Mouse (Mus musculus) MEL-GATA-1-ER (cell line): Measurements from ENCODE around the gene Zbtb20.

Source experiments
- DNase-seq: peaks from one replicate; pipeline ENCODE4 v3.0.0-alpha.2; 2012; ENCODE audit warnings: low read depth; ENCODE audit errors: extremely low read depth

Zbtb20 gene

DNA sequence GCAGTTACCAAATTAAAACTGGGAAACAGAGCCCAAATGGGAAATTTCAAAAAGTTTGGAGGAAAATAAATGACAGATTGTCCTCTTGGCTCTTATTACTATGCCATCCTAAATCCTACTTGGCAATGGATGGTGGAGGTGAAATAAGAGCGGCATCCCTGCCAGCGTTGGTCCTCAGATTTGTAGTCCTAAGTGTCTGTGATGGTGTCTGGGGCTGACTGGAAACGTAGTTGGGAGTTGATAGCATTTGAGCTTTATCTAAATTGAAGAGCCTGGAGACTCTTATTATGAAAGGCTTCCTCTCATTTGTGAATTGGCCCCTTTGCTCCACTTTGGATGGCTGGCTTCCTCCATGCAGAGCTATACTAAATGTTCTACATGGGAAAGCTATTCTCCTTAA is 483.9 kb downstream of the Zbtb20 start:
- no peak for DNase-seq

DNA sequence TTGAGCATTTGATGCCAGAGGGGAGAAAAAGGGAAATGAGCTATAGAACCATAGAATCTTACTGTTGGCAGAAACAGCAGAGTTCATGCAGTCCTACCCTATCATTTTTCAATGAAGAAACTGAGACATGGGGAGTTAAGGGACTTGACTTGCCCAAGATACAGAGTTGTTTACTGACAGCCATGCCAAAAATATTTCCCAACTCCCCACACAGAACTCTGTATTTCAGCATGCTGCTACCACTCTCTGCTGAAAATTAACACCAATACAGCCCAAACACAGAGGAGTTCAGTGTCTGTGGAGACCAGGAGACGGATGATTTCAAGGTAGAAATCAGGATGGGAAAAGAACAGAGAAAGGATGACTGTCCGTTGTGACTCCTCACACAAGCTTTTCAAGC is 484.4 kb downstream of the Zbtb20 start:
- no peak for DNase-seq

DNA sequence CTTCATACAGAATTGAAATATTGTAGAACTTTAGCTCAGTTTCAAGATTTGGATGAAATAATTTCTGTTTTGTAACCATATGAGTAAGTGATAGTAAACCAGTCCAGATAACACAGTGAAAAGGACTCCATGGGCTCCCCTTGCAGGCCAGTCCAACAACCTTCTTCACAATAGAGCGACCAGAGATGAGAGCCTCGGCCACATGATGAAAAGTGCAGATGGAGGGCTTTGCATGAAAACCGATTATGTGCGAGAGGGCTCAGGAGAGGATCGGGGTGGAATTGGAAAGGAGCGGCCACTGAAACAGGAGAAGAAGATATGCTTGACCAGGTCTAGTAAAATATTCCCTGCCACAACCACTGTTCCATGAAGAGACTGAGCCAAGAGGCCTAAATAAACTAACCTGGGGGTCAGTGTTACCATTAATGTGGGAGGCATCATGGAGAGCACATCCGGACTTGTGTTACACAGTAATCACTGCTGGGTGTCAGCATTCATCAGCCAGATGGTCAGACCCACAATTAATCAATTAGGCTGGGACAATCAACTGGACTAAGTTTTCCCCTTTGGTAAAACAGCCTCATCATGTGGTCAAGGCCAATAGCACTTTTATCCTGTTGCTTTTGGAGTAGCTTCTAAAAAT is 485.3 kb downstream of the Zbtb20 start:
- no peak for DNase-seq

DNA sequence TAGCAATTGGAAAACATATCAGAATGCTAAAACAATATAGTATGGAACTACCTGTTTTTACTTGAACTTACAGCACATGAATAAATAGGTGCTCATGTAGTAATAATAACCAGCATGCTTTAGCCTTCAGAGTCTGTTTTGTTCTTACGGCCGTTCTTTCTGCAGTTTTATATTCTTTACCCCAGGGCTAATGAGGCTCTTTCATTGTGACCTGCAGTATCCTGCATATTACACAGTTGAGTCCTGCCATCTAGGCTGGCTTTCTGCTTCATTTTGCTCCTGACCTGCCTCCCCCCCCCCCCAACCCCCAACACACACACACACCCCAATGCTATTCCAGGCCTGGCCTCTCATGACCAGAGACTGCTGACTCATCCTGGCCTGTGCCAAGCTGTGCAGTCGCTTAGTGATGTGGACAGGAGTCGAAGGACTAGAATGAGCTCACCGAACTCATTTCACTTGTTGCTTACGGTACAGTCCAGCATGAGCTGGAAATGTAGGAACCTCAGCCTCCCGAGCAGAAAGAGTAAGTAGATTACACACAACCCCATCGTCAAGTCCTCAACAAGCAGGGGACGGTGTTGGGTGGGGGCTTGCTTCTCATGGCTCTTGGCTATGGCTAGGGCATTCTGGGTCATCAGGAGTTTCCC is 487.1 kb downstream of the Zbtb20 start:
- no peak for DNase-seq

DNA sequence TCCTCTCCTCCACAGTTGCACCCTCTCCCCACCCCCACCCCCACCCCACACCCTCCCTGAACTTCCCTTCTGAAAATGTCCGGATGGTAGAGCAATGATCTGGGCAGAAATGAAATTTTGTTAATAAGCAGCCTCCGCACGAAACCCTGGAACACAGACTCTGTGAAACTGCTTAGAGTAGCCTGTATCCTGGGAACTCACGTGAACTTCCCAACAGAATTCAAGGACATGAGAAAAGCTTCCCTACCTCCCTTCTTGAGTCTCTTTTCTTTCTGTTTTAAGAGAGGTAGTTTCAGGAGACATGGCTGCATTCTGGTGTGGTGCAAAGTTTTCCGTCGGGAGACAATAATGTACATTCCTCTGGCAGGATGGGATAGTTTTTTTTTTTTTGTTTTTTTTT is 487.6 kb downstream of the Zbtb20 start:
- DNase-seq: no peak

DNA sequence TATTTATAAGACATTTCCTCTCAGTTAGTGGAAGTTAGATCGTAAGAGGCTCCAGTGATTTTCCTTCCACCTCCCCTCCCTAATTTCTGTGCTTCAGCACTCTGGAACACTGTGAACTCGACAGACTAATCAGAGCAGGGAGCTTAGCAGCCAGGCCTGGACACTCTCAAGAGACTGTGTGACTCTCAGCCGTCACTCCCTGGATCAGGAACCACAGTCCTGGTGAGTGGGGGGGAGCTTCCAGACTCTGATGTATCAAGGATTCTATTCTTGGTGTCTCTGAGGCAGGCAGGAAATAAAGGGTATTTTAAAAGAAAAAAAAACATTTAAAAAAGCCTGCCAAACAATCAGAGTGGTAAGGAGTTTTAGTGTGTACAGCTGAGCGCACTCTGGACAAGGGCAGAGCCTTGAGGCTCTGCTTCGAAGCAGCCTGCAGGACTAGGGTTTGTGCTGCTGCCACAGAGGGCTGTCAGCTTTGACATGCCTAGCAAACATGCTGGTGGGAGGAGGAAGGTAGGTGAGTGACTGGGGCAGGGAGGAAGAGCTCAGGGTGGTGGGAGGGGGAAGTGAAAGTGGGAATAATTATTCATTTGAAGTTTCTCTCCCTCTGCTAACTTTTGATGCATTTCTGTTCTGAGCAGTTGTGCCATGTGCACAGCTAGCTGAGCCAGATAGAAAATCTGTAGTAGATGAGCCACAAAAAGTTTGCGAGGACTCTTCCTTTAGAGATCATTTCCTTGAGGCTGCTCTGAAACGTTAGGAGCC is 488.3 kb downstream of the Zbtb20 start:
- DNase-seq: no peak

DNA sequence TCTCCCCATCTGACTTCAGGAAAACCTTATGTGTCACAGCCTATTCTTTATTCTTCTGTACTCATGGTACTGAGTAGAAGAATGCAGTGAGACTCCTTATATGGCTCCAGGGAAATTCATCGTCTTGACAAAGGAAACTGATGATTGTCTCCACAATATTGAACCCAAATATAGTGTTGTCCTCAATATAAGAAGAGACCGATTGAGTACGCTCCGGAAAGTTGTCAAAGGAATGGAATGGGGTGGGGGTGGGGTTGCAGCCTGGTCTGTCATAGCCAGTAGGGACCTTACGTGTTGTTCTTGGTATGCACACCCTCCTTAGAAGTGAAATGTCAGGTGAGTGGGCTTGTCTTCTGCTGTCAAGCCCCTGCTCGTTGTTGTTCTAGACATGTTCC is 488.8 kb downstream of the Zbtb20 start:
- no peak for DNase-seq

DNA sequence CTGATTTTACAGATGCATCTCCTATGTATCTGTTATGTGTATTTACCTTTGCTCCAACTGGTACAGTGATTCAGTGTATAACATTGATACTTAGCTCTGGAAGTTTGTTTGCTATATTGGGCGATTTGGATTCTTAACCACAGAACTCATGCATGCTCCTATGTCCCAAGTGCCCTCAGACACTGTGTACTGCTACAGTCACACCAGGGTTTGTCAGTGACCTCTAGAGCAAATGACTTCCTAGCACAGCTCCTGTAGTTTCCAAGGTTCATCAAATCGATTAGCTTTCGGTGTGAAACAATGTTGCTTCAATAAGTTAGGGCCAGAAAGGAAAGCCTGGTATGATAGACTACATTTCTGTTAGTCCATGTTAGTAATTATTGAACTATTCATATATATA is 489.6 kb downstream of the Zbtb20 start:
- DNase-seq: no peak

DNA sequence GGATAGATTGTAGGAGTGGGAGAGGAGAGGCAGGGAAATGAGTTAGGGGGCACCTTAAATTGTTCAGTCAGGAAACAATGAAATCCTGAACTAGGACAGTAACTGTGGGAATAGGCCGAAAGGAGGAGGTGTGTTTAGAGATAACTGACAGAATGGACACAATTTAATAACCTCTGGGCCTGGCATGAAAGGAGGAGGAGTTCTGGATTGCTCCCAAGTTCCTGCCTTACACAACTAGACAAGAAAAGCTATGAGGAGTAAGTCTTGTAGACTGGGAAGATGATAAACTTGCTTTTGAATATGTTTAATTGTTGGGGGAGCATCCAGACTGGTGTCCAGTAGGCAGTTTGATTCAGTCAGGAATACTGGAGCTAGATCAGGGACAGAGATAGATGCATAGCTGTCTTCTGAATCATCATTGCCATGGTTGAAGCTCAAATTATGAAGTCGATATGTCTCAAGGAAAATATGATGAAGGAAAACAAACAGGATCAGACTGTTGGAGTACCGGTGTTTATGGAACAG is 494.9 kb downstream of the Zbtb20 start:
- DNase-seq: no peak

DNA sequence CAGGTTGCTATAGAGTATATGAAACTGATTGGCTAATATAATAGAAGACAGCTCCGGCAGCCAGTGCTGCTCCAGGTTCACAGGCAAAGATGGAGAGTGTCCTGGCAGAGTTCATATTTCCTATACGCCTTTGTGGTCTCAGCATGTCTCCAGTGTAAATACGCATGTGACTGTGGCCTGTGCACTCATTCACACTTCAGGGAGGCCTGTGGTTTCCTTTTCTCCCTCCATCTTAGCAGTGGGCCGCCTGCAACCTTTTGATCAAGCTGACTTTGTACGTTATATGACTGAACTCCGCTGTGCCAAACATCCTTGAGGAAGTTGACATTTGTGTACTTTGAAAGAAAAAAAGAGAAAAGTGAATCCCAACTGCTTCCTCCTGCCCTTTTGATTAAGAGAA is 501.1 kb downstream of the Zbtb20 start:
- no peak for DNase-seq

DNA sequence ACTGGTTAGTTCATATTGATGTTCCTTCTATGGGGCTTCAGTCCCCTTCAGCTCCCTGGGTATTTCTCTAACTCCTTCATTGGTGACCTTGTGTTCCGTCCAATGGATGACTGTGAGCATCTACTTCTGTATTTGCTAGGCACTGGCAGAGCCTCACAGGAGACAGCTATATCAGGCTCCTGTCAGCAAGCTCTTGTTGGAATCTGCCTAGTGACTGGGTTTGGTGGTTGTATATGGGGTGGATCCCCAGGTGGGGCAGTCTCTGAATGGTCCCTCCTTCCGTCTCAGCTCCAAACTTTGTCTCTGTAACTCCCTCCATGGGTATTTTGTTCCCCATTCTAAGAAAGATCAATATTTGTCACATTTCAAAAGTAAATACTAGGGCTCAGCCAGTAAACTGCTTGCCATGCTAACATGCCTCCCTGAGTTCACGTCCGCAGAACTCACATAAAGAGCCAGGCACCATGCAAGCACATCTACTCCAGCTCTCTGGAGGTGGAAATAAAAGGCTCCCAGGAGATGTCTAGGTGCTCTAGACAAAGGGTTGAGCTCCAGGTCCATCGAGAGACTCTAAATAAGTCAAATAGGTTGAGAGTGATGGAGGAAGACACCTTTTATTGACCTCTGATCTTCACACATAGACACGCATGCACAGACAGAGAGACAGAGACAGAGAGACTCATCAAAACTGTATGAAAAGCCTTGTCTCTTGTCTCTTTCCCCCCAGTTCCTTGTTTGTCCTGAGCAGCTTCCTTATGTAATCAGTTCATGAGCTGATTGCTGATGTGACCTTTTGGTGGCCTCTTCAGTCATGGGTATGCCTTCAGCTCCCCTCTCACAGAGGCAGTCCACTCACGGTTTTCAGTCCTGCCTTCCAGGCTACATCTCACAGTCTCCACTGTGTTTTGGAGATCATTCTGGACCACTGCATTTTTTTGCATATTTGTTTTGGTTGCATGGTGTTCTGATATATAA is 504.0 kb downstream of the Zbtb20 start:
- DNase-seq: no peak

DNA sequence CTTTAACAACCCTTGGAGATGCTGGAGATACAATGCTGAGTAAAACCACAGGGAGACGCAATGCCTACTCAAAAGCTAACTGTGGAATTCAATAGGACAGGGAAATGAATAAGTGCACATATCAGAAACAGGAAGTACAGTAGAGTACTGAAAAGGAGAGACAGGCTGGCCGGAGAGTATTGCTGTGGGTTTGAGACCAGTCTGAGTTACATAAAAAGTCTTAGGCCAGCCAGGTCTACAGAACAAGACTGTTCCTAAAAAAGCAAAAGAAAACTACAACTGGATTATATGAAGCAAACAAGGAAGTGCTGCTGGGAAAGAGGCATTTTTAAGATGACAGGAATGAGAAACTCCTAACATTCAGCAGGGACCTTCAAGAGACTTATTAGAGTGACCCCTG is 505.5 kb downstream of the Zbtb20 start:
- no peak for DNase-seq

DNA sequence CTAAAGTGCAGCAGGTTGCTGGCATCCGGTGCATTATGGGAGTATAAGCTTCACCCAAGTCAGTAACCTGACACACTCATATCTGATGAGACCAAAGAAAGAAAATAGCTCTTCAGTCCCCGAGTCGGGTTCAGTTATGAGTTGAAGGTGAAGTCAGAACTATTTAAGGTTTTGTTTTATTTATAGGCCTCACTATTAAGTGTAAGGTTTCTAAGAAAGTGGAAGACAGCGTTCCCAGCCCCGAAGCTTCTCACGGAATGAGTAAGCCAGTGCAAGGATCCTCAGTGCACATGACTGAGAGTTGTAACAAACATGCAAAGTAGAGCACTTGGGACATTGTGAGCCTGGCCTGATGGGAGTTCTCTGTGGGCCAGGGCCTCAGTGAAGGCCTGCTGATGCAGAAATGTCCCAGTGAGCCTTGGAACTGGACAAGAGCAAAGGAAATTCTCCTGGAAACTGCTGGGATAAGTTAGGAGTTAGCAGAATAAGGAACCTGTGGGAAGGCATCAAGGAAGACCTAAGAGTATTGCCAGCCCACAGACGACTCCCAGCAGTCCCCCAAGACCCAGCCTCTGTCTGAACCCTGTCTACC is 507.6 kb downstream of the Zbtb20 start:
- no peak for DNase-seq

DNA sequence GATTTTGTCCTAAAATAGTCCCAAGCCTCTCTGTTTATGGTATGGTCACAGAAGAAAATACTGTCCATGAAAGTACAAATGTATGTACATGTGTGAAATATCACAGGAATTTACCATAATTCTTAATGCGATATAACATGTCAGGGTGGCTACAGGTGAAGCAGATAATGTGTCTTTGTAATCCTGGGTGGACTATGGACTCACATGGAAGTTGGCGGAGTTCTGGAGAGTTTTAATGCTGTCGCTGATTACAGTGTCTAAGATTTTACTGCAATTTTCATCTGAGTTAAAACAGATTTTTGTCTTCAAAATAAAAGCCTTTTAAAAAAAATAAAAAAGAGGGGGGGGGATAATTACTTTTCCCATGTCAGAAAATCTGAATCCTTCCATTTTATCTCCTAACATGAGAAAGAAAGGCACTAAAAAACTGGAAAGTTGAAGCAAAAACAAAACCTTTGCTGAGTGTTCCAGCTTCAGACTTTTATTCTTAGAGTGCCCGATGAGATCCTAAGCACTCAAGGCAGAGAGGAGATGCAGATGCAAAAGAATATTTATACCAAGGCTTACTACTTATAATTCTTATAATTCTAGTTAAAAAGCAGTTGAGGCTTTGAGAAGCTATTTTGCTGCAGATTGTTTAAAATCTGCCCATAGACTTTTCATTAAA is 509.4 kb downstream of the Zbtb20 start:
- no peak for DNase-seq

DNA sequence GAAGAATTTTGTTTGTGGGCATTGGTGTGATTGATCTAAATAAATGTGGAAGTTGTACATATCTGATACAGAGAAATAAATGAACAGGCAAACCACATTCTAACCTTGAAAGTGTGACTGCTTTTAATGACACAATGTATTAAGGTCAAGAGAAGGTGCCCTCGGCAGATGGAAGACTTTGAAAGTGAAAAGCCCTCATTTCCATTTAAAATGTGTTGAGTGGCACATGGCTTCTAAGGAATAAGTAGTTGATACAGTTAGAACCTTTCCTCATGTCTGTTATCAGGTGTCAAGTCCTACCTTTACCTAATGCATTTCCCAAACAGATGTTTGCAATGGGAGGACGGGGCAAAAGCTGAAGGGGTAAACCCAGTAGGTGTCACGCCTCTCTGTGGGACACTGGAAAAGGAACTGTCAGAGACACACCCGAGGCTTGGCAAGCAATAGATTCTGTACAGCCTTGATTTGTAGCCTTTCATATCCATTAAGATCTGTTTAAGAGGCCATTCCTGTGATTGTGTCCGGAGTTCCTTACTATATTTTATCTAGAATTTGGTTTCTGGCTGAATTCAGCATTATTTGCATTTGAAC is 510.0 kb downstream of the Zbtb20 start:
- no peak for DNase-seq

DNA sequence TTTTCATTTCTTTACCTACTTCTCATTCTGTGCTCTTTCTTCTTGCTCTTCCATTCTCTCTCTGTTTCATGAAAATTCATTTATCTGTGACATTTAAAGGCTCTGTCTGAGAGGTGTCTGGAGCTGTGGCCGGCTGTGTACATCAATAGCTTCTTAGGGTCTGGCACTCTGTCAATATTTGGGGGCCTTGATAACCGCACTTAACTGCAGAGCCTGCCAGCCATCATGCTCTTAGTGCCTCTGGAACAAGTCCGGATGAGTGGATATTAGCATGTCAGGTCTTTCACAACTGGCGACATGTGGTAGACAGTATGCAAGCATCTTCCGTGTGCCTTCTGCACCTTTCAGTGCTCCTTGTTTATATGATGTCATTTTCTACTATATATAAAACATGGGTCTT is 510.7 kb downstream of the Zbtb20 start:
- DNase-seq: no peak

DNA sequence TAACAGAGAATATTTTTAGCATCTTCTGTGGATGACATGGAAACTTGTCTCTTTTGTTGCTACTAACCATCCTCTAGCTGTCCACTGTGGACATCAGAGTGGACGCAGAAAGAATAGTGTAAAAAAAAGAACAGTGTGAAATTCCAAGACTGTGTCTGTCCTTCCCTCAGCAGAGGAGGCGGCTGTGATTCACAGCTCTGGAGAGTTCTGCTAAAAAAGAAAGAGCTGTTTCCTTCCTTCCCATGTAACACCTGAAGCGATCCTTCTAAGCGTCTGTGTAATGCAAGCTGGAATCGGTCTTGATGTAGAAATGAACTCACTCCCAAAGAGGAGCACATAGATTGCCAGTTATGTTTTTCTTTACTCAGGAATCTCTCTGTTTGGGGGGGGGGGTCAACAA is 512.7 kb downstream of the Zbtb20 start:
- DNase-seq: no peak

DNA sequence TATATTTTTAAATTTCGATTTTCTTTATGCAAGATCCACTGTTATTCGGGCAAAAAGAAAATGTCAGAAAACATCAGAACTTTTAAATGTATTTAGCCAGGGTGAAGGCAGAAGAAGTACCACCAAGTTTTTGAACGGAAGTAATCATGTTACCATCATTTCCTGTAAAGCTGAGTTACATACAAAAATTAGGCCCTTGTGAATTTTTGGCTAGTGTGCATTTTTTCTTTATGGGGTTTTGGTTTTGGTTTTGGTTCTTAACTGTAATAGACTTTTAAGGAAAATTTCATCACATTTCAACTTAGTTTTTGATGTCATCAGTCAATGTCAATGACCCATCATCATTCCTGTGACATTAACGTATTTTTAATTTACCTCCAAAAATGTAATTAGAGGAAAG is 514.7 kb downstream of the Zbtb20 start:
- no peak for DNase-seq

DNA sequence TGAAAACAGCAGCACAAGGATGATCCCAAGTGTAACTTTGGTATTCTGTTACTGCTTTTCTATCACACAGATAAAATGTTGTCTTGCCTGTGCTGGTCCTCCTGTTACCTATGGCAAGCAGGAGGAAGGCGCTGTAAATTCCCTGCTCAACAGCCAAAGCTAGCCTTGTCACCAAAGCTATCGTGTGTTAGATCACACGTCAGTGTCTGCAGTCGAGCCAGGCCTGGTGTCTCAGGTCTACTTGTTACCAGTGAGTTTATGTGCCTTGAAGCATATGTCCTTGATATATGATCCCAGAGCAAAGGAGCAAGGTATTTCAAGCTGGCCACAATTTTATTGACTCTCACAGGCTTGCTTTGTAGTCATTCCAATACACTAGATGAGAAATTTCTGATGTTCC is 517.7 kb downstream of the Zbtb20 start:
- DNase-seq: no peak

DNA sequence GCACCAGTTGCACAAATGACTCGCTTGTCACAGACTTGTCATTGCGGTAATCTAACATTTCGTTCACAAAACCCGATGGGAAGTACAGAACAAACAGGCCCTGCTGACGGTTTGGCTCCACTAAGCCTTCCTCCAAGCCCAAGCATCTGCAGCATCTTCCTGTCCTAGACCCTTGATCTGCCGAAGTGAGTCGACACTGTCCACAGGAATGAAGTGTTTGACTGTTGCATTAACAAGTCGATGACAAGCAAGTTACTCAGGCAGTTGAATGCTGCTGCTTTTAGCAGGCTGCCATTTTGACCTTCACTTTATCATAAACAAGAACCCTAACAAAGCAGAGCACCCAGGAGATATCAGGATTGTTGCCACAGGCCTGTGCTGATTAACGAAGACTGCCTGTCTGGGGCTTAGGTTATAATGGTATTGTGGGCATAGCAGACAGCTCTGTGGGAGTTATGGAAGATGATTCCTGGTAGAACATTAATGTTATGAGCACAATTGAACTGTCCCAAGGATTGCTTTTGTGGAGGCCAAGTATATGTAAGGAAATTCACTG is 518.4 kb downstream of the Zbtb20 start:
- DNase-seq: no peak
